Mouse (Mus musculus) retina, adult 2 months (tissue): ENCODE data around the gene Olfr969.
"Not testable (repeated sequence)": the region's sequence is repeated elsewhere in the genome, so short reads cannot be mapped to it uniquely, and the experiment has no call there.

Experiments
- DNase-seq: peaks from one replicate; pipeline ENCODE4 v3.0.0-alpha.2; 2012; ENCODE audit warnings: low read depth, low spot score

Olfr969 gene

GRCm38 (mm10) chr9:39790558-39790957, at the start of gene Olfr969:
TSS of gene Olfr969 (plus strand) at chr9:39790945.
- no peak for DNase-seq

- no peak for DNase-seq
Measured at GRCm38 (mm10) chr9:39745949-39746348, 44.8 kb upstream of the Olfr969 start, which contains the start of gene Olfr967. TSS of gene Olfr967 (plus strand) at chr9:39746249.

GRCm38 (mm10) chr9:39746428-39746827, 44.3 kb upstream of the Olfr969 start:
- no peak for DNase-seq

- no peak for DNase-seq
Measured at GRCm38 (mm10) chr9:39783153-39783552, 7.6 kb upstream of the Olfr969 start, which contains the start of gene Olfr968. TSS of gene Olfr968 (minus strand) at chr9:39783253.

- no peak for DNase-seq
Measured at GRCm38 (mm10) chr9:39808560-39808959, 17.8 kb downstream of the Olfr969 start, which contains the start of gene Olfr970. TSS of gene Olfr970 (plus strand) at chr9:39808860.

DNA sequence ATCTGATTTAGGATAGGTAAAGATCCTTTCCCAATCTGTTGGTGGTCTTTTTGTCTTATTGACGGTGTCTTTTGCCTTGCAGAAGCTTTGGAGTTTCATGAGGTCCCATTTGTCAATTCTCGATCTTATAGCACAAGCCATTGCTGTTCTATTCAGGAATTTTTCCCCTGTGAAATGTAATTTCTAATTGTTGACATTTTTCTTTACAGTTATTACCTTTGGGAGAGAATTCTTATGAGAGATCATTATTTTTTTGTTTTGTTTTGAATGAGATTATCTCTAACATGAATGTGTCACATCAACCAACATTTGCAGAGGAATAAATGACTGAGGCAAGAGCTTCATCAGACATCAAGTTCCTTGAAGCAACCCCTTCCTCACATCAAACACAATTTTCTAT, 45.8 kb downstream of the Olfr969 start, which contains the start of gene Olfr971:
Gene Olfr971, plus strand, starts transcription at position 301 of the 400 bp plus-strand sequence.
- DNase-seq: not testable (repeated sequence)
